Mouse (Mus musculus) liver, embryonic 12.5 days (tissue): Measurements from ENCODE around the gene Ifnar2. TPM values are rescaled to one million over a fixed set of nuclear protein-coding genes. Genes with fewer than 3 reads are reported as not detected.

Experiments
- ATAC-seq: fragments of 200-750 bp; cut with Nextera tagmentation; 2 replicates; pipeline ENCODE4 v1.8.0; 2017; ENCODE audit warnings: moderate number of reproducible peaks, mild to moderate bottlenecking, moderate library complexity
- H3K27ac ChIP-seq: fragments of 300-500 bp; sonication (generic); 2 replicates; pipeline ENCODE4 v1.5.1; 2016; ENCODE audit warnings: mild to moderate bottlenecking
- H3K27me3 ChIP-seq: fragments of 300-500 bp; sonication (generic); replicated peaks from 2 replicates; pipeline ENCODE4 v1.6.1; 2016; ENCODE audit warnings: mild to moderate bottlenecking, moderate library complexity
- H3K36me3 ChIP-seq: fragments of 300-500 bp; sonication (generic); 2 replicates; pipeline ENCODE4 v1.6.1; 2016; ENCODE audit warnings: mild to moderate bottlenecking, moderate library complexity
- H3K4me1 ChIP-seq: fragments of 300-500 bp; sonication (generic); 2 replicates; pipeline ENCODE4 v1.6.1; 2016
- H3K4me2 ChIP-seq: fragments of 300-500 bp; sonication (generic); 2 replicates; pipeline ENCODE4 v1.6.1; 2016; ENCODE audit warnings: mild to moderate bottlenecking, moderate library complexity
- H3K4me3 ChIP-seq: fragments of 300-500 bp; sonication (generic); 2 replicates; pipeline ENCODE4 v1.5.1; 2016; ENCODE audit warnings: mild to moderate bottlenecking, moderate library complexity
- H3K9ac ChIP-seq: fragments of 300-500 bp; sonication (generic); 2 replicates; pipeline ENCODE4 v1.6.1; 2016; ENCODE audit warnings: mild to moderate bottlenecking, moderate library complexity
- H3K9me3 ChIP-seq: fragments of 300-500 bp; sonication (generic); replicated peaks from 2 replicates; pipeline ENCODE4 v1.6.1; 2016; ENCODE audit warnings: mild to moderate bottlenecking, moderate library complexity
- WGBS: fragments of 180-500 bp; shearing (Covaris S2); methylation state at CpG from one replicate; pipeline ENCODE4 v1.1.7; 2016; ENCODE audit not compliant: insufficient replicate concordance; 5-methylcytosine and 5-hydroxymethylcytosine counted together
- polyA plus RNA-seq: library from polyadenylated mRNA; unstranded; fragments of >200 nt; fragmentation: Nextera tagmentation; extraction: Ambion mirVana; gene quantifications from 2 replicates; pipeline ENCODE4 v1.2.1, GENCODE M21; 2016

Ifnar2 gene
- polyA plus RNA-seq, result 63.5 and 65.7 TPM in 2 replicates

DNA sequence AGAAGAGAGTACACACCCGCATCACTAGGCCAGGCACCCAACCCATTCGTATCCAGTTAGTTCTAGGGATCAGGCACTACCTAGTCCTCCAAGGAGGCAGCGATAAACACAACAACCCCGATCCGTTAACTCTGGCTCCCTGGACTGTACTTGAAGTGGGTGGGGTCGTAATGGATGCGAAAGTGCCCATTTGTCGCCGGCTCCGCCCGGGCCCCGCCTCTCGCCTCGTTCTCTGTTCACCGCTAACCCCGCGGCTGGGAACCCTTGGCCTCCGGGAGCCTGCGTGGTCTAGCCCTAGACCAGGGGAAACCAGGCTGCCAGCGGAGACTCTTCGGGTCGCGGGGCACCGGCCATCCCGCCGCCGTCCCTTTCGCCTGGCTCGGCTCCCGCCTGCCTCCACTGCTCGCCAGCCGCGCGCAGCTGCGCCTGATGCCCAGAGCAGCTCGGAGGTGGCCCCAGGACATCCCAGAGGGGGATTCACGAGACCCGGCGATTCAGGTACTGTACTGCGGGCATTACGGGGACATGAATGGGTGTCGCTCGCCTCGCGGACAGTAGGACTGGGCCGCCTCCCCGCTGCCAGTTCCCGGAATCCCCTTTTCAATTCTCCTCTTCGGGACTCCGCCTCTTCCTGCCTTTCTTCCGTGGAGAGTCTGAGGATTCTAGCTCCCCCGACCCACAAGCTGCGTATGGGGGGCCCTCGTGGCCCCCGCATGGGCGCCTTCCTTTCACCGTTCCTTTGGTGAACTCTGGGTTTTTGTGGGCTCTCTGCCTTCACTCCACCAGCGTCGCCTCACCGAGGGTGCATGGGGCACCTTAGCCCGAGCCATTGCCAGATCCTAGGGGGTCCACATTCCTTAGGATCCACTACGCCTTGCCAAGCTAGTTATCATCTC, at the start of gene Ifnar2:
TSS of gene Ifnar2 (plus strand) at position 207 of the 896 bp plus-strand sequence.
- peak within 1 kb of the TSS; percentile 97 for H3K4me3 ChIP-seq
- H3K9me3 ChIP-seq, result no peaks in the 10 kb centered on the region
- WGBS, result under 1% methylated on average over 62 of the region's 62 CpGs
- peak; percentile 95 for ATAC-seq
- peaks cover 32% of the 10 kb centered on the region for H3K36me3 ChIP-seq
- peak within 1 kb of the TSS; percentile 99 for H3K9ac ChIP-seq
- H3K27me3 ChIP-seq, result no peaks in the 10 kb centered on the region
- H3K4me2 ChIP-seq, result peak within 1 kb of the TSS; percentile 73
- peak within 1 kb of the TSS; percentile 99 for H3K27ac ChIP-seq
- peaks cover 58% of the 10 kb centered on the region for H3K4me1 ChIP-seq

- 62% methylated on average over 7 of the region's 7 CpGs for WGBS
- H3K4me3 ChIP-seq, result no peak overlapping the region
- H3K4me2 ChIP-seq, result no peak overlapping the region
- H3K36me3 ChIP-seq, result no peaks in the 10 kb centered on the region
- H3K4me1 ChIP-seq, result no peaks in the 10 kb centered on the region
- no peak overlapping the region for H3K9ac ChIP-seq
- no peak for ATAC-seq
- H3K9me3 ChIP-seq, result no peaks in the 10 kb centered on the region
- peaks cover 51% of the 10 kb centered on the region for H3K27me3 ChIP-seq
- no peak overlapping the region for H3K27ac ChIP-seq
Measured at GRCm38 (mm10) chr16:91327605-91328004, 45.0 kb upstream of the Ifnar2 start.

DNA sequence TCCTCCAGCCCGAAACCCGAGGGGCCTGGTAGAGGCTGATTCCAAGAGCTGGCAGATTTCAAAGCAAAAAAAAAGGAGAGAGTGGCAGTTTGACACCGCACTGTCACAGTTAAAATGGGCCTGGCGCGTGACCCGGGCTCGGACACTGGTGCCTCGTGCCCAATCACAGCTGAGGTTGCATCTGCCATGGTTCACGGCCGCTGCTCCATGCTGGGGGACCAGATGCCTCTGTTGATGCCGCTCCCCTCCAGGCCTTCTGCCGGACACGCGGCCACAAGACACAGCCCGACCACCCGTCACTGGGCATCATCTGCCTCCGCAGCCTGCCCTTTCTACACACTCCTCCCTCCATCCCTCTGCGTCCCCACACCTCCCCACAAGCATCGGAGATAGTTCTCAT, 43.7 kb upstream of the Ifnar2 start:
- no peak for ATAC-seq
- Histone ChIP-seq H3K36me3 (no peaks in the 10 kb centered on the region), H3K27ac (no peak overlapping the region), H3K4me1 (no peaks in the 10 kb centered on the region), H3K4me3 (no peak overlapping the region), H3K4me2 (no peak overlapping the region), H3K9me3 (no peaks in the 10 kb centered on the region), H3K27me3 (peaks cover 57% of the 10 kb centered on the region), H3K9ac (no peak overlapping the region)
- WGBS, result 70% methylated on average over 19 of the region's 19 CpGs

DNA sequence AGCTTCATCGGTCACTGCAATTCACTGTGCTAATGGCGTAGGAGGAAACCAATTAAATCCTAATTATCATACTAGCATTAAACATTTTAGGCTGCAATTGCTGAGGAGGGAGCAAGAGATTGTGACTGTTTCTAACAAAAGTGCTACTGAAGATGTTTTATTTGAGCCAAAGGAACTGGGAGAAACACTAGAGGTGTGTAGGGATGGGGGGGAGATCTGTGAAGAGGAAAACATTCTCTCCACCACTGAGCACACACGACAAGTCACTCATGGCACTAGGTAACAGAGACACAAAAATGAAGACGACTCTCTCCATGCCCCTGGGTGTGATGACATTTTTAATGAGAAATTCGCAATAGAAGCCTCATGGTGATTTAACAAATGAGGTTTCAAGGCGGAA, 42.1 kb upstream of the Ifnar2 start:
- Histone ChIP-seq H3K27me3 (peaks cover 64% of the 10 kb centered on the region), H3K9ac (no peak overlapping the region), H3K36me3 (no peaks in the 10 kb centered on the region), H3K9me3 (no peaks in the 10 kb centered on the region), H3K4me2 (no peak overlapping the region), H3K4me3 (no peak overlapping the region), H3K4me1 (no peaks in the 10 kb centered on the region), H3K27ac (no peak overlapping the region)
- 71% methylated on average over 6 of the region's 6 CpGs for WGBS
- ATAC-seq, result no peak

GRCm38 (mm10) chr16:91331153-91331552, 41.4 kb upstream of the Ifnar2 start:
- WGBS, result 34% methylated on average over 5 of the region's 5 CpGs
- H3K27ac ChIP-seq, result no peak overlapping the region
- H3K4me3 ChIP-seq, result no peak overlapping the region
- H3K9me3 ChIP-seq, result no peaks in the 10 kb centered on the region
- H3K9ac ChIP-seq, result no peak overlapping the region
- no peaks in the 10 kb centered on the region for H3K36me3 ChIP-seq
- peaks cover 61% of the 10 kb centered on the region for H3K27me3 ChIP-seq
- 0 out of 2 replicates have a peak, but pooled peaks cover 3% of the 10 kb centered on the region for H3K4me1 ChIP-seq
- ATAC-seq, result no peak
- H3K4me2 ChIP-seq, result no peak overlapping the region

DNA sequence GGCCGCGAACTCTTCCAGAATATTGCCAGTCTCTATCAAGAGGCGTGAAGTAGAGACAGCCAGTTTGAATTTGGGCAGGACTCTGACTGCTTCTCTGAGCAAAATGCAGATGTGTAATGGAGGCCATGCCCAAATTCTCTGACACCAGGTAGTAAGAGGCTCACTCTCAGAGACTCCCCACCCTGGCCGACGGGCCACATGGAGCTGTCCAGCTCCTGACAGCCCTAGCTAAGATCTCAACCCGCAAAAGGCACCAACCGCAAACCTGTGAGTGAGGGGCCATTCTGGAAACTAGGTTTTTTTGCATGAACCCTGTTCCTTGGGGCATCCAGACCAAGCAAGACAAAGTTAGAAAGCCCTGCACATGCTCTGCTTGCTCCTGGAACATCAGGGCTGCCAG, 39.7 kb upstream of the Ifnar2 start:
- Histone ChIP-seq H3K36me3 (no peaks in the 10 kb centered on the region), H3K4me2 (no peak overlapping the region), H3K4me3 (no peak overlapping the region), H3K27me3 (peaks cover 44% of the 10 kb centered on the region), H3K4me1 (peaks cover 20% of the 10 kb centered on the region), H3K9me3 (no peaks in the 10 kb centered on the region), H3K9ac (no peak overlapping the region), H3K27ac (no peak overlapping the region)
- no peak for ATAC-seq
- WGBS, result 46% methylated on average over 7 of the region's 7 CpGs

- no peaks in the 10 kb centered on the region for H3K36me3 ChIP-seq
- peaks cover 21% of the 10 kb centered on the region for H3K4me1 ChIP-seq
- 44% methylated on average over 10 of the region's 10 CpGs for WGBS
- no peak overlapping the region for H3K4me2 ChIP-seq
- no peak overlapping the region for H3K4me3 ChIP-seq
- no peak overlapping the region for H3K9ac ChIP-seq
- no peak overlapping the region for H3K27ac ChIP-seq
- no peak for ATAC-seq
- H3K9me3 ChIP-seq, result no peaks in the 10 kb centered on the region
- peaks cover 31% of the 10 kb centered on the region for H3K27me3 ChIP-seq
Measured at GRCm38 (mm10) chr16:91334190-91334893, 38.2 kb upstream of the Ifnar2 start.

DNA sequence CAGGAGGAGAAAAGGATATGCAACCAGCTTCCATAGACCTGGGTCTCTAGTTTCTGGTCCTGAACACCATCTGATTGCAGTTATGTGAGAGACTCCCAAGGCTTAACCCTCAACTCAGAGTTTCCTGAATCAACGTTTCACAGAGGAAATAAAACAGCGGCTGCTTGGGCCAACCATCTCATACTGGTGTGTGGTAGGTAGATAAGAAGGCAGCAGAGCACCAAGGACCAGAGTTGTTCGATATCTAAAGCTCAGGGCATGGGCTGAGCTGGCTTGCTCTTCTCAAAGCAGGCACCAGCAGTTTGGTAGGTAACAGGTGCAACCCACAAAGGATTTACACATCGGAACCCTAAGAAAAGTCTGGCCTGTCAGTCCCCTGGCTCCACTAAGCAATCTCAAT, 35.8 kb upstream of the Ifnar2 start:
- Histone ChIP-seq H3K27me3 (peaks cover 23% of the 10 kb centered on the region), H3K4me3 (no peak overlapping the region), H3K9me3 (no peaks in the 10 kb centered on the region), H3K4me2 (peak overlapping the region; percentile 12; the same call in 1 of the 2 replicates), H3K36me3 (no peaks in the 10 kb centered on the region), H3K9ac (no peak overlapping the region), H3K4me1 (peaks cover 21% of the 10 kb centered on the region), H3K27ac (no peak overlapping the region)
- WGBS, result 28% methylated on average over 4 of the region's 4 CpGs
- ATAC-seq, result peak; percentile 89

DNA sequence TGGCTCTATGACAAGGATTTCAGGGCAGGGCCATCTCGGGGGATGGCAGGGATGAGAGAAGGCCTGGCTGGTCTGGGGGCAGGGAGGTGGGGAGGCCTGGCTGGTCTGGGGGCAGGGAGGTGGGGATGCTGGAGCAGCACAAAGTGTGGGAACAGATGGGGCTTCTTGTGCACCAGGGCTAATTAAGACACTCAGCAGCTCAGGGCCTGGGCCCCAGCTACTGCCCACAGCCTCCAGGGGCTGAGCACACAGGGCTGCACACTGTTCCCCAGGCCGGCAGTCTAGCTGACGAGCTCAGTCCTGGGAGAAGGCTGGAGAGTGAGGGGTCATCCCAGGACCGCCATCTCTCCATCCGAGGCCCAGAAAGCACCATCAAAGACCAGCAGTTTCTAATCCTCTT, 35.1 kb upstream of the Ifnar2 start:
- Histone ChIP-seq H3K4me3 (no peak overlapping the region), H3K4me2 (0 out of 2 replicates have a peak overlapping the region, but pooled peaks have one; percentile 12), H3K4me1 (peaks cover 21% of the 10 kb centered on the region), H3K27me3 (peaks cover 20% of the 10 kb centered on the region), H3K9me3 (no peaks in the 10 kb centered on the region), H3K9ac (no peak overlapping the region), H3K27ac (no peak overlapping the region), H3K36me3 (no peaks in the 10 kb centered on the region)
- peak; percentile 29; the same call in 1 of the 2 replicates for ATAC-seq
- WGBS, result 69% methylated on average over 5 of the region's 5 CpGs

GRCm38 (mm10) chr16:91346491-91346890, 26.1 kb upstream of the Ifnar2 start:
- no peak; the same call in 1 of the 2 replicates for ATAC-seq
- Histone ChIP-seq H3K4me3 (no peak overlapping the region), H3K4me2 (no peak overlapping the region), H3K36me3 (no peaks in the 10 kb centered on the region), H3K4me1 (no peaks in the 10 kb centered on the region), H3K27me3 (peaks cover 15% of the 10 kb centered on the region; the same call in 1 of the 2 replicates), H3K9me3 (no peaks in the 10 kb centered on the region), H3K9ac (no peak overlapping the region), H3K27ac (no peak overlapping the region)
- WGBS, result 66% methylated on average over 9 of the region's 9 CpGs

DNA sequence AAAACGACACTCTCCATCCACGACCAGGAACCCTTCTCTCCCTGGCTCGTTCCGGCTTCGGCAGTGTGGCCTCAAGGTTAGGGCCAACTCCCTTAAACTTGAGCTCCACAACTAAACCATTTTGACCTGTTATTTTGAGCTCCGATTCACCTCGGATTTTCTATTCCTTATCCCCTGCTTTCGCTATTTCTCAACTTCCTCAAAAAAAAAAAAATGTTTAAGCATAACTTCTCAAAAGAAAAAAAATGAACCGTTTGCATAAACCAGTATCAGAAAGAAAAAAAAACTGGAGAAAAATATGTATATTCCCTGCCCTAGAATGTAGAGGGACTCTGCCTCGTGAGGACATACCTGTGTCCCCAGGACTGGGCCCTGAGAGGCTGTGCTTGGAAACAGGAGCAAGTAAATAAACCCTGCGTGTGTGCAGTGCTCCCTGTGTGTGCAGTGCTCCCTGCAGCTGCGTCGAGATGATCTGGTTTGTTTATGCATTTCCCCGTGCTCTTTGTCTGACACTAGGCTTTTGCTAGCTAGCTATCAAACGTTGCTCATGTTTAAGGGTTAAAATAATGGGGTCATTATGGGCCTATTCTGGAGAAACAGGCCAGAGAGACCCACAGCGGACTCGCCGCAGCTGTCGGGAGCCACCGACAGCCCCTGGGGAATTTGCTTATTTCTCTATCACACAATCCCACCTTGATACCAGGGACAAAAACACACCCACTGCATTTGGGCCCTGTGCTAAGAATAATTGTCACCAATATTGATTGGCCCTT, 24.9 kb upstream of the Ifnar2 start:
- Histone ChIP-seq H3K4me3 (no peak overlapping the region), H3K4me1 (peaks cover 10% of the 10 kb centered on the region), H3K9me3 (no peaks in the 10 kb centered on the region), H3K27ac (no peak overlapping the region), H3K9ac (no peak overlapping the region), H3K36me3 (no peaks in the 10 kb centered on the region), H3K4me2 (no peak overlapping the region), H3K27me3 (peaks cover 15% of the 10 kb centered on the region; the same call in 1 of the 2 replicates)
- WGBS, result 68% methylated on average over 20 of the region's 20 CpGs
- no peak for ATAC-seq
